Mouse (Mus musculus) MN1 (cell line): ENCODE data around the gene Srpx2.

Source experiments
- DNase-seq: peaks from one replicate; pipeline ENCODE4 v3.0.0-alpha.2; 2016; ENCODE audit warnings: low spot score

Gene Srpx2

DNA sequence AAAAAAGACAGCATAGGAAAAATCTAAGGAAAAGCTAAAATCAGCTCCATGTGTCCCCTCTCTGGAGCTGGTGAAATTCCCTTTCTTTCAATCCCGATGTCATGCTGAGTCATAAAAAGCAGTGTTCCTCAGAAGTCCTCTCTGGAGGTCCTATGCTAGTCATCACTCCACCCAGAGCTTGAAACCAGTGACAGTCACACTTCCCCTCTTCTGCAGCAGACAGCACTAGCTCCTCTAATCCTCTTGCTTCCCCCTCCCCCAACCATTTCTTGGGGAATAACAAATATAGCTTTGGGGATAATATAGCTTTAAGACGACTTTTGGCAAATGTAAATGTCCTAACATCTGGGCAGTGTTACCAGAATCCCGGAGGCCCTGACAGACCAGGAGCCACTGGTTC is at the start of gene Srpx2:
Gene Srpx2 (plus strand): TSS at position 166 of the 400 bp plus-strand sequence.
- no peak for DNase-seq

DNA sequence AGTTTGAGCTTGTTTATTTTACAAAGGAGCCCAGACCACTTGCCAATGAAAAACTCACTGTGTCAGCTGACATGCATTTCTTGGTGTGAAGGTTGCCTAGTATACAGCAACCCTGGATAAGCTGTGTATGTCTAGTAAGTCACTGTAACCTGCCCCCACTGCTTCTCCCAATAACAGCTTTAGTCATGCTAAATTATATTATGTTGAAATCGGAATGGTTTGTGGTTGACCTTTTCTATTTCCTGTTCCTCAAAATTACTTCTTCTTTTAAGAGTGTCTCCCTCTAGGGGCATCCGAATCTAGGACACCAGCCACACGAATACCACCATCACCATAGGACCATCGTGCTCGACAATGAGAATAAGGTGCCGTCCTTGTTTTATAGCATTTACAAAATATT is 38.5 kb upstream of the Srpx2 start:
- no peak for DNase-seq

DNA sequence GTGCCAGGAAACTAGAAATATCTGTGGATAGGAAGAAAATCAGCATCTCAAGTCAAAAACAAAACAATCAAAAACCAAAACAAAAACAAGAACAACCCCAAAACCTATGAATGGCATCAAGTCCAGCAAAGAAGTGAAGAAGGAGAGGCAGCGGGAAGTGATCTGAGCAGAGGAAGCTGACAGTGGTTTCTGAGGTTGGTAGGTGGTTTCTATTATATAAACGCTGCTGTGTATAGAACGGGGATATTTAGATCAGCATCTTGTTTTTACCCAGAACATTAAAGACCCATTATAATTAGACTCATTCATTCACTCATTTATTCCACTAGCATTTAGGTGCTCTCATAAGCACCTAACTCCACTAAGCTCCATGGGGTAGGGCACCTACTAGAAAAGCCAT is 20.9 kb upstream of the Srpx2 start:
- DNase-seq = no peak

DNA sequence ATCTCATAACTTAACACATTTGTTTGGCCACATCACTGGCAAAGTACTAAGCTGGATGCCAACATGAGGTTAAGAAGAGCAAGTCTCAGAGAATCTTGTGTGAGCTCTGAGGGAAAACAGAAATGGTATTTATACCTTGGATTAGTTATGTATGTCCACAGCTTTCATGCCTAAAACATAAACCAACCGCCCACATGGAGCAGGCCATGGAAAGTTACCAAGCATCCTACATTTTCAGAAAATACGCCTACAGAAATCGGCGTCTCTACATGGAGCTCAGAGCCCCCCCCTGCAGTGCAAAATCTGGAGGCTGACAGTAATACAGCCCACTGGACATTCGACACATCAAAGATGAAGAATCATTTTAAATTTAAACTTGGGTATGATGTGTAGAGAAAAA is 20.1 kb upstream of the Srpx2 start:
- DNase-seq = no peak

DNA sequence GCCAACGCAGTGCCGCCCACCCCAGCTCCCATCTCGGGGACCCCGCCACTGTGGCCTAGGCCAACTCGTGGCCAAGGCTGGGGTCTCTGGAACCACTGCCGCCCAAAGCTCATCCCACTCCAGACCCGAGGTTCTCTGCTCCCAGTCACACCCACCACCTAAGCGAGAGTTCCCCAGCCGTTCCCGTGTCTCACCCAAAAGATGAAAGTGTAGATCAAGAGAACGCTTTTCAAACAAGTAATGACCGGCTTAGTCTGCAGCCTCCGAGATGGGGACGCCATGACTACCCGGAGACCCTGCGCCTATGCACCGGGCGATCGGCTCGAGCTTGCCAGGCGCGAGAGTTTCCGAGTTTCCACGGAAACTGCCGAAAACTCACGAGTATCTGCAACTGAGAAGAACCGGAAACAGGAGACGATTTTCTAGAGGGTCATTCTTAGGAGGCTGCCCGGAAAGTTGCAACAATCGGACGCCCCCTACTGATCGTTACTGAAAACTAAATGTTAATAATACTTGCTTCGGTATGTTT is 10.1 kb upstream of the Srpx2 start, which contains the start of gene Tspan6:
Gene Tspan6 (minus strand): TSS at position 416 of the 529 bp plus-strand sequence.
- no peak for DNase-seq

DNA sequence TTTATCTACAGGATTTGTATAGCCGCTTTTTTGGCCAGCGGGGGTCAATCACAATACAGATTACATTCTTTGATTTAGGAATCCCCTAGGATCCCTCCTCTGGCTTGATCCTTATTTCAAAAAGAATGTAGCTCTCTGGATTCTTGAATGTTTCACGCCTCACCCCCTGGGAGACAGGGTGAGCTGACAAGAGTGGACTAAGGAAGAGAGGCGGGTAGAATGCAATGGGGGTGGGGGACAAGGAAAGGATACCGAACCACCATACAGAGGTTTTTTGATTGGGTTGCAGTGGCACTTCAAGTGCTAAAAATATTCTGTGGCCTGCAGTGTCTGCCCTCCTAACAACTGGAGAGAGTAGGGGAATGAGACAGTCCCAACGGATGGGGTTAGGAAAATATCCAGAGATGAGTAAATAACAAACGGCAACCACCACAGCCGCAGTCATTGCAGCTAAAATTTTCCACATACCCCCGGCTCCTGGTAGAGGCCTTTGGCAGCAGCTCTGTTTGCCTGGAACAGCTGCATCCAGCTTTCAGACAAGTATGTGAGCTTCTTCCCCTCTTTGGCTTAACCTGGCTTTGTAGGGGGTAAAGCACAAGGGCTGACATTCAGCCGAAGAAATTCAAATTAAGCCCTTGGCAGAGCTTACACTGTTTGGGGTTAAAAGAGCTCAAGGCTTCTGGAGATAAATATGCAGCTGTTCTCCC is 3.3 kb downstream of the Srpx2 start:
- DNase-seq = no peak

DNA sequence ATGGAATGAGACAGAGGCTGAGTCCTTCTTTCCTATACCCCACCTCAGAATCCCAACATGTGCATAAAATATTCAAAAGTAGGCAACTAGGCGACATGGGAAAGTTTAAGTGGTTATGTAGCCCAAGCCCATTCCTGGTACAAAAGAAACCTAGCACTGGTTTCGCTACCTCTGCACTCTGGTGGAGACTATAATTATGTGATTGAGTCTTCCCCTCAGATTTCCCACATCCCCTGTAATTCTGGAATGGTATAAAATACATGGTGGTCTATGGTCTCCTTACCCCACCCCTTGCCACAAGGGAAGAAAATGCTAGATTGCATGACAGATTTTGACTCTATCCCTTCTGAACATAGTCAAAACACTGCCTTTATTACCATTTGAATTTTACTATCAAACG is 4.8 kb downstream of the Srpx2 start:
- no peak for DNase-seq

DNA sequence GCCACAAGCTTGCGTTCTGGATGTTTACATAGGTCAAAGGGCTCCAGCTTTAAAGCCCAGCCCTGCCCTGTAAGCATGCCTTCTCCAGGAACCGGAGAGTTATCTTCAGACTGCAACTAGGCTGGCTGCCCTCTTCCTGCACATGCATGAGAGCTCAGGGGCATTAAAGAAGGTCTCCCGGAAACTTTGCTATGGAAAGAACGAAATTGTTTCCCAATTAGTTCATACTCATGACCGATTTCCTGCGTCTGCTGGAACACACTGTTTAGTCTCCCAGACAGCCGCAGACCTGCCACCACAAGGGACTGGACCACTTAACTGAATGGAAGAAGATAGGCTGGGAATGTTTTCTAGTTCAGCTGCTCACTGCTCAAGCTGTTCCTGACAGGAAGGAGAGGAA is 6.0 kb downstream of the Srpx2 start:
- no peak for DNase-seq

DNA sequence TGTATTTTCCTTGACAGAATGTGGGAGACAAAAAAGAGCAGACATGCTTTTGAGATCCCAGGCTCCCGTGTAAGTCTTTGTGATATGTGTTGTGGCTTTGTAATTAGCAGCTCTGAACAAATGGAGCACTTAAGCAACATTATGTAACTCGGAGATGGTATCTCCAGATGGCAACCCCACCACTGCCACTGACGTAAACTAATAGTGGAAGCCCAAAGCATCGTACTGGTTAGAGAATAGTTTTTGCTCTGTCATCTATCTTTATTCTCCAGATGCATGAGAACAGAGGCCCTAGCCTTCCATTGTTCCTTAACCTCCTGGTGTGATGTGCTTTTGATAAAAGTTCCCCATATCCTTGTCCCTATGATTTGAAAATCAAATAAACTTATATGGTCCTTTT is 13.0 kb downstream of the Srpx2 start:
- no peak for DNase-seq

DNA sequence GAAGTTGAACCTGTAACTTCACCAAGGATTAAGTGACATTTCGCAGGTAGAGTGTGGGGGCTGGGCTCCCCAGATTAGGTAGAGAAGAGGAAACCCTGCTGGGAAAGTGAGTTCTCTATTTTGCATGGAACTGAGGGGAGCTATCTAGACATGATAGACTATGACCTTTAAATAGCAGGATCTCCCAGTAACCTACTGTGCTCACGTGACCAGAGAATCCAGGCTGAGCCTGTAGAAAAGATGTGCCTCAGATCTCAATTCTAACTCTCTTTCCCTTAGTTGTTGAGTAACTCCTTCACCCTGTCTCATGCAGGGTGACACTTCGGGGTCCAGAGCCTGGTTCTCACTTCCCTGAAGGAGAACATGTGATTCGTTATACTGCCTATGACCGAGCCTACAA is 18.5 kb downstream of the Srpx2 start:
- DNase-seq = no peak

DNA sequence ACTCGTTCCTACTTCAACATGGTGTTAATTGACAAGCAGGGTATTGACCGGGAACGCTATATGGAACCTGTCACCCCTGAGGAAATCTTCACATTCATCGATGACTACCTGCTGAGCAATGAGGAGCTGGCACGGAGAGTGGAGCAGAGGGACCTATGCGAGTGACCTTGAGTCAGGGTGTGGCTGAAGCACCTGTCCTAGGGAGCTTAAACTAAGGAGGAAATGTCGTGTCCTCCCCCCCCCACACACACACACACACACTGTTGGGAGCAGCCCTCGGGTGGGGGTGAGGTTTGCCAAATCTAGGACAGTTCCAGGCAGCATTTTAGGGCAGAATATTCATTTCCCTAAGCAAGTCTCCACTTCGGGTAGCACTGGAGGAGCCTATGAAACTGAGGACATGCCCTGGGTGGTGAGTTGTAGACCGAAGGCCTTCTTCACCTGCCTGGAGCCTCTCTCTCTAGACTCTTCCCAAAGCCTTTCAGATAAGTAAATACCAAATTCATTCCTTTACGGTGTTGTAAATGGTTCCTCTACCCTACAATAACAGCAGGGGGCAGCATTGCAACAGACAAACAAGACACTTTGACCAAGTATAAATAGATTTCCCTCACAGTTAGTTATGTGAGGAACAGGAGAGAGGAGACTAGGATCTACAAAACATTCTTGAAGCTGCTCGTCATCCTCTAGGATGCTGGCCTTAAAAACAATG is 23.2 kb downstream of the Srpx2 start:
- DNase-seq = no peak

DNA sequence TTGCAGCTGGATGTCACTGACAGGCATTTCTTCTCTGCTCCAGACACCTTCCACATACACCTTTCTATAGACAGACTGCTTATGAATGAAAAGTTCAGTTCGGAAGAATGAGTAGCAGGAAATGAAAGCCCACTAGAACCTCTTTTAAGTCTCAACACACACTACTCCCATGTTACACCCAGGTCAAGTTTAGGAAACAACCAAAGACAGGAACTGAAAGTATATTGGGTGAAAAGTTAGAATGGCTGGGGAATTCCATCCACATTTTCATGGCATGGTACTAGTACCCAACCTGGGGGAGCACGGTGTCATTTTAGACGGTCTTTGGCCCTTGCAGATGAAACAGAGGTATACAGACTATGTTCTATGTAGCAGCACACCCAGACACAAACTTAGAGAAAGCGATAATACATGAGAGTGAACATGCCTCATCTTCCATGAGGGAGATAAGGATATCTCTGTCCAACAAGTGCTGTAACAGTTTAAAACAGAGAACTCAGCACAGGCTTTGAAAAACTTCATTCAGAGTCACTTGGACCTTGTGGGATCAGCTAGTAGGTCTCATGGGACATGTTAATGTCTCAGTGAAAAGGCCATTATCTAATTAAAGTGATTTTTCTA is 28.5 kb downstream of the Srpx2 start:
- no peak for DNase-seq

DNA sequence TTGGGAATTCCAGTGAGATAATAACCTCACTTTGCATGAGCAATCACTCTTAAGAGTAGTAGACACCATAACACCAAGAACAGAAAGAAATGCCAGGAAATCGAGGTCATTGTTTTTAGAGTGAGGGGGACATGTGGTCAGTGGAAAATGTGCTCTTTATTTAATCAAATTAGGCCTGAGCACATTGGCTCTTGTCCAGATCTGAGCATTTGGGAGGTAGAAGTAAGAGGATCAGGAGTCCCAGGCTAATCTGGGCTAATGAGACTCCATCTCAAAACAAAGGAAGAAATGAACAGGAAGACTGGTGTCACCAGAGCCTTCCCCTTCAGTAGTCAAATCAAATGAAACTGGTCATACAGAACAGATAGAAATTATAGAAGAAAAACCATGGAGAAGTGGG is 31.3 kb downstream of the Srpx2 start:
- no peak for DNase-seq

DNA sequence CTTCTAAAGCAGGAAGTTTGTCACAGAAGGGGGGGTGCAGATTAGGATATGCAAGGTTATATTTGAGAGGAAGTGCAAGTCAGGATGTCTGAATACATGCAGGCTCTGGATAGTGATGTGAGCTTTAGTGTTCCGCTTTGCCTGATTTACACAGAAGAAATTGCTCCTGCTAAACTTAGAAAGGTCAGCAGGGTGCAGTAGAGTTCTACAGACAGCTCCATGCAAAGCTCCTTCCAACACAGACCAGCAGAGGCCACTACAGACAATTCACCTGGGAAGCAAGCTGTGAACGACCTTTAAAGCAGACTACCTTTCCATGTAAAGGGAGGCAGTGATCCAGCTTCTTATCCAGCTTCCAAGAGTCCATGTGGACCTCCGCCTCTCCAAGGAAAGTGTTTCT is 39.2 kb downstream of the Srpx2 start:
- DNase-seq = peak; percentile 36

DNA sequence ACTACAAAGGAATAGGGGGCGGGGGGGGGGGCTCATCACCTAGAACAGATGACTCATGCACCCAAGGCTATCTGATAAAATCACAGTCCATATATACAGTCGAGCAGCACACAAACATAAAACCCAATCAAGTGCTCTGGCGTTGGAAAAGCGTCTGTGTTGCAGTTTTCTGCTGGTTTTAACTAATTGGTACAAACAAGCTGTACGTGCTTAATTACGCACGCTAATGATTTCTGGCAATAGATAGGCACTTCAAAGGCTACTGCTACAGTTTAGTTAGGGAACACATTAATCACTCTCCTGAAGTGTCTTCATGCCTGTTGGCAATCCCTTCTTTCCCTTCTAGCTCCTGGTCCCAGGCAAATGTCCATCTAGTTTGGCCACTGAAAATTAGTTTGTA is 46.4 kb downstream of the Srpx2 start:
- DNase-seq = no peak

DNA sequence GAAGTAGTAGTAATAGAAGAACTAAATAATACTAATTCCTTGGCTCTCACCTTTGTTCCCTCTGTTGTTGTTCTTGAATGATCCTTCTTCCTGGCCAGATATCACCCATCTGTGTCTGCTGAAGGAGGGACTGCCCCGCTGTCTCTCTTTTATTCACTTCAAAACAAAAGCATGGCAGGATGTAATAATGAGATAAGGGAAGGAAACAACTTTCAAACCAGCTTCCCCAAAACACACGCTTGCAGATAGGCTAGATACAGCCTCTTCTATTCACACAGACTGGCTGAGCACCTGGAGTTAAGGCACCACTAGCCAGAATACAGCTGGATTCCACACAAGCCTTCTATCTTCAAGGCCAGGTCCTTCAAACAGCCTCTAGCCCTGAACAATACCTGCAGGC is 52.4 kb downstream of the Srpx2 start:
- no peak for DNase-seq

DNA sequence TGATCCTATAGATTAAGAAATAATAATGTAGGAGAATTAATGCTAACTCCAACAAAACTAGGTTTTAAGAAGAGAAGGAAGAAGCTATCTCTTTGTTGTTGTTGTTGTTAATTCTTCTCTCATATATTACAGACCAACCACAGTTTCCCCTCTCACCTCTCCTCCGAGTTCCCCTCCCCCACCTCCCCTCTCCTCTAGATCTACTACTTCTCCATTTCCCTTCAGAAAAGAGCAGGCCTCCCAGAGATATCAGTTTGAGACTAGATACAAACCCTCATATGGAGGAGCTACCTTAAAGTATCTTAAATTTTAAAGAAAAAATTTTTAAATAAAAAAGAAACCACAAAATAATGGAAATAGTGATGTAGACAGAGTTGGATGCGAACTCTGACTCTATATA is 56.4 kb downstream of the Srpx2 start:
- no peak for DNase-seq

DNA sequence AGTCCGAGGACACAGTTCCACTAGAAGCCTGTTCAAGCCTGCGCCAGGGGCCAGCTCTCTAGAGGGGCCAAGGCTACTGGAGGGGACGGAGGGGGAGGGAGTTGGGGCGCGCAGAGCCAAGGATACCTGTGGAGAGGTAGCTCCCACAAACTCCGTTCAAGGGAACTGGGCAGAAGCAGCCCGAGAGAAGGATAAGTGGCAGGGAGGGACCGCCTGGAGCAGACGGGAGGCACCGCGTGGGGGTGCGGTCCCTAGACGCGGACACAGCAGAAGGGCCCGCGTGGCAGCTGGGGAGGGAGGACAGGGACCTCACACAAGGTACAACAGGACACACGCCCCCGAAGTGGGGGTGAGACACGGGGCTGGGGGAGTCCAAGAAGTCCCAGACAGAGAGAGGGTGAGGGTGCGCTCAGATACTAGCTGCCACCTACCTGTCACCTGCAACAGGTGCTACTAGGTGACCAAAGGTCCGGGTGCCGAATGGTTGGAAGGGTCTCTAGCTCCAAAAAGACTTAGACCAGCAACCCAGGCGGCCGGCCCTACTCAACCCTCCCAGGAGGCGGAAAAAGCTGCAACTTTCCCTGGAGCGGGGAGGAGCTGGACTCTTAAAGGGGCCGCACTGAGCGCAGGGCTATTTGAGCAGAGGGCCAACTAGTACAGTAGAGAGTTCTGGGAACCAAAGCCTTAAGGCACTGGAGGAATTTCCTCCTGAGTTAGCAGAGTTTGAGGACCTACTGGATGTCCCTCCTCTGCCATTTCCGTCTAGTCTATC is 73.2 kb downstream of the Srpx2 start, which contains the start of gene Sytl4:
Gene Sytl4 (minus strand): TSS at position 582 of the 772 bp plus-strand sequence.
- DNase-seq = no peak
